In the genomic region with DNA sequence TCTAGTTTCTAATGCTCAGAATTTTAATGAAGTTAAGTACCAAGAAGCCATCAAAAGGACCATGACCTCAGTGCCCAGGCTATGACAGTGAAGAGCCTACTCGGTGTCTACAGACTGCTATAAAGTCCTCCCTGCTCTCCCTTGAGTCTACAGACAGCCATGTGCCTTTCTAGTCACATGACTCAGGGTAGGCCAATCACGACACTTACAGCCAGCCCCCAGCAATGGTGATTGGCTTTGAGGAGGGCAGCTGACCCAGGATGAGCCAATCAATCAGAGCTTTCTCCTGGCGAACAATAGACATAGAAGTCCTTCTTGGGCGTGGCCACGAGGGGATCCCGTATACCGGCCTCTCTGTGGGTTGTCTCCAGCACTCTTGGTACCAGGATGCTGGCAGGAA, we compare ENCODE assay signal across 22 mouse cellular contexts. TPM values are rescaled to one million over a fixed set of nuclear protein-coding genes. Genes with fewer than 3 reads are reported as not detected.
A peak's percentile ranks its signal among the peaks of the same experiment; 100 is the strongest.
DNase-seq lines count a peak whose midpoint lies in the region; ATAC-seq and TF ChIP-seq lines count a peak whose summit lies in the region.
"Had no signal": no experiment of that assay in that cellular context is flagged by ENCODE, and none has a peak within 500 bp of the region (broad histone marks: within the 10 kb centered on the region; RNA-seq: fewer than 3 reads in every experiment).

No protein-coding gene starts in this region.

- no peak overlapping the region for H3K4me3 ChIP-seq in heart, embryonic 10.5 days
- H3K4me3 ChIP-seq in heart, embryonic 11.5 days (ENCODE audit: low read depth, low read length): no peak overlapping the region
- no peak overlapping the region for H3K4me3 ChIP-seq in embryonic facial prominence, embryonic 12.5 days
- no peak overlapping the region for H3K4me3 ChIP-seq in cerebellum, adult 2 months (replicated peaks; ENCODE audit: insufficient read depth, low read depth, low read length)
- H3K4me3 ChIP-seq: embryonic facial prominence, embryonic 15.5 days; forebrain, embryonic 12.5 days; heart, embryonic 12.5 days; layer of hippocampus, adult 2 months; liver, embryonic 13.5 days; lung, embryonic 15.5 days; megakaryocyte, embryonic 14.5 days; neural tube, embryonic 13.5 days had no signal

- H3K4me1 ChIP-seq in heart, embryonic 10.5 days: peaks cover 76% of the 10 kb centered on the region
- H3K4me1 ChIP-seq in heart, embryonic 11.5 days (ENCODE audit: control insufficient read depth, insufficient read depth, low read length): peaks cover 46% of the 10 kb centered on the region
- peaks cover 40% of the 10 kb centered on the region for H3K4me1 ChIP-seq in embryonic facial prominence, embryonic 12.5 days
- no peaks in the 10 kb centered on the region for H3K4me1 ChIP-seq in cerebellum, adult 2 months (ENCODE audit: control insufficient read depth, insufficient read depth, low read length)

- no peaks in the 10 kb centered on the region for H3K27me3 ChIP-seq in heart, embryonic 10.5 days (ENCODE audit: insufficient read depth, poor library complexity, severe bottlenecking)
- no peaks in the 10 kb centered on the region for H3K27me3 ChIP-seq in heart, embryonic 11.5 days (ENCODE audit: control insufficient read depth, insufficient read depth, low read length)
- no peaks in the 10 kb centered on the region for H3K27me3 ChIP-seq in embryonic facial prominence, embryonic 12.5 days
- H3K27me3 ChIP-seq in cerebellum, adult 2 months (ENCODE audit: control insufficient read depth, insufficient read depth, low read length): no peaks in the 10 kb centered on the region
- H3K27me3 ChIP-seq: embryonic facial prominence, embryonic 15.5 days; forebrain, embryonic 12.5 days; heart, embryonic 12.5 days; liver, embryonic 13.5 days; lung, embryonic 15.5 days had no signal

- TF ChIP-seq CTCF in cerebellum, adult 2 months (IDR thresholded peaks at IDR 0.05; ENCODE audit: borderline replicate concordance, insufficient read depth, low read depth, low read length): no peak

- H3K4me2 ChIP-seq in heart, embryonic 11.5 days: no peak overlapping the region
- no peak overlapping the region for H3K4me2 ChIP-seq in embryonic facial prominence, embryonic 12.5 days (replicated peaks)
- H3K4me2 ChIP-seq: embryonic facial prominence, embryonic 15.5 days; forebrain, embryonic 12.5 days; heart, embryonic 12.5 days; liver, embryonic 13.5 days; lung, embryonic 15.5 days; neural tube, embryonic 13.5 days had no signal

- ATAC-seq in heart, embryonic 11.5 days (replicated peaks; ENCODE audit: insufficient number of reproducible peaks, low FRiP score, low TSS enrichment): no peak
- no peak for ATAC-seq in embryonic facial prominence, embryonic 12.5 days (ENCODE audit: insufficient number of reproducible peaks, insufficient read depth, low FRiP score, low TSS enrichment)
- ATAC-seq: activated CD4-positive, CD25-positive, alpha-beta regulatory T cell, adult 4 months had no signal

- 68% methylated on average over 7 of the region's 7 CpGs for WGBS in heart, embryonic 10.5 days
- WGBS in heart, embryonic 11.5 days (ENCODE audit: insufficient replicate concordance): 71% methylated on average over 7 of the region's 7 CpGs
- WGBS in embryonic facial prominence, embryonic 12.5 days: 73% methylated on average over 7 of the region's 7 CpGs
- WGBS in cerebellum, adult 2 months: 78% methylated on average over 7 of the region's 7 CpGs

- H3K36me3 ChIP-seq in heart, embryonic 10.5 days: no peaks in the 10 kb centered on the region
- no peaks in the 10 kb centered on the region for H3K36me3 ChIP-seq in heart, embryonic 11.5 days (ENCODE audit: control insufficient read depth, insufficient read depth, low read length)
- H3K36me3 ChIP-seq in embryonic facial prominence, embryonic 12.5 days: 0 out of 2 replicates have a peak, but pooled peaks cover 1% of the 10 kb centered on the region
- H3K36me3 ChIP-seq: embryonic facial prominence, embryonic 15.5 days; forebrain, embryonic 12.5 days; heart, embryonic 12.5 days; liver, embryonic 13.5 days; lung, embryonic 15.5 days had no signal

- no peak overlapping the region for H3K9ac ChIP-seq in heart, embryonic 11.5 days (ENCODE audit: low read depth, low read length)
- no peak overlapping the region for H3K9ac ChIP-seq in embryonic facial prominence, embryonic 12.5 days
- H3K9ac ChIP-seq: embryonic facial prominence, embryonic 15.5 days; forebrain, embryonic 12.5 days; heart, embryonic 12.5 days; liver, embryonic 13.5 days; lung, embryonic 15.5 days; neural tube, embryonic 13.5 days had no signal

- no peak for DNase-seq in heart, embryonic 10.5 days (ENCODE audit: low spot score)
- DNase-seq in 416B (ENCODE audit: low read depth) (peak; percentile 61), ES-CJ7 (ENCODE audit: low read depth, low spot score) (peak; percentile 96)
- DNase-seq in left cerebral cortex, adult 9 months (ENCODE audit: low spot score in 2 of 2): no peak
- no peak for DNase-seq in ovary, postnatal 36 days (ENCODE audit: low spot score)
- no peak for DNase-seq in cerebellum, adult 2 months
- DNase-seq: adrenal gland, postnatal 14 days; cerebellum, adult 18-20 months; kidney, adult 11 months; liver, embryonic 13.5 days; thymus, postnatal 4 days had no signal

- peak overlapping the region; percentile 62; the same call in 1 of the 2 replicates for H3K27ac ChIP-seq in heart, embryonic 10.5 days
- H3K27ac ChIP-seq in heart, embryonic 11.5 days (ENCODE audit: low read depth, low read length): no peak overlapping the region
- 0 out of 2 replicates have a peak overlapping the region, but pooled peaks have one; percentile 18 for H3K27ac ChIP-seq in embryonic facial prominence, embryonic 12.5 days
- H3K27ac ChIP-seq in cerebellum, adult 2 months (ENCODE audit: insufficient read depth, low read length): no peak overlapping the region
- H3K27ac ChIP-seq: embryonic facial prominence, embryonic 15.5 days; forebrain, embryonic 12.5 days; kidney, postnatal 0 days; liver, embryonic 13.5 days; lung, embryonic 15.5 days; neural tube, embryonic 13.5 days had no signal

- no peaks in the 10 kb centered on the region for H3K9me3 ChIP-seq in heart, embryonic 10.5 days
- H3K9me3 ChIP-seq in heart, embryonic 11.5 days (replicated peaks; ENCODE audit: control insufficient read depth, low read length): no peaks in the 10 kb centered on the region
- no peaks in the 10 kb centered on the region for H3K9me3 ChIP-seq in embryonic facial prominence, embryonic 12.5 days
- H3K9me3 ChIP-seq: embryonic facial prominence, embryonic 15.5 days; forebrain, embryonic 12.5 days; heart, embryonic 12.5 days; liver, embryonic 13.5 days; lung, embryonic 15.5 days; megakaryocyte, embryonic 14.5 days; neural tube, embryonic 13.5 days had no signal

- TF ChIP-seq POLR2A in cerebellum, adult 2 months (IDR thresholded peaks at IDR 0.05; ENCODE audit: borderline replicate concordance, insufficient read depth, low read length): no peak

RNA-seq across cellular contexts. Expression of gene Actg1, which starts 50.6 kb away (rescaled TPM):
- 1,513 and 2,033 TPM in 2 replicates for polyA plus RNA-seq in heart, embryonic 10.5 days (2016; fragmentation: Nextera tagmentation; extraction: Ambion mirVana)
- 1,448 and 1,508 TPM in 2 replicates for polyA plus RNA-seq in heart, embryonic 11.5 days (2014; fragmentation: Nextera tagmentation; extraction: Ambion mirVana)
- 3,148 and 3,183 TPM in 2 replicates for polyA plus RNA-seq in embryonic facial prominence, embryonic 12.5 days (2016; fragmentation: Nextera tagmentation; extraction: Ambion mirVana)
- 834 and 845 TPM in 2 replicates for polyA plus RNA-seq in cerebellum, adult 2 months (2012; rRNA removed)

Comparison
In these comparisons a context has a peak if more than half of its experiments do, and no peak if none do; other contexts are left out.
1. H3K27ac ChIP-seq: peak in heart, embryonic 10.5 days (single experiment) and embryonic facial prominence, embryonic 12.5 days (single experiment); none in heart, embryonic 11.5 days (single experiment) and cerebellum, adult 2 months (single experiment).
2. DNase-seq: peak in 416B (single experiment) and ES-CJ7 (single experiment); none in heart, embryonic 10.5 days (single experiment), left cerebral cortex, adult 9 months (0 of 2), ovary, postnatal 36 days (single experiment) and cerebellum, adult 2 months (0 of 2).